Mouse (Mus musculus) cortical plate, adult 2 months (tissue): ENCODE data around the gene Klhl40.

ENCODE experiments used
- CTCF ChIP-seq: fragments of 200-500 bp; IDR thresholded peaks from 2 replicates; pipeline ENCODE4 v1.5.1; 2011; ENCODE audit warnings: mild to moderate bottlenecking, control low read depth, low read length; ENCODE audit not compliant: insufficient read depth; ENCODE audit errors: extremely low read depth
- POLR2A ChIP-seq: fragments of 200-500 bp; IDR thresholded peaks from 2 replicates; pipeline ENCODE4 v1.6.1; 2011; ENCODE audit warnings: mild to moderate bottlenecking, low read length, control low read depth; ENCODE audit not compliant: insufficient read depth; ENCODE audit errors: extremely low read depth

DNA sequence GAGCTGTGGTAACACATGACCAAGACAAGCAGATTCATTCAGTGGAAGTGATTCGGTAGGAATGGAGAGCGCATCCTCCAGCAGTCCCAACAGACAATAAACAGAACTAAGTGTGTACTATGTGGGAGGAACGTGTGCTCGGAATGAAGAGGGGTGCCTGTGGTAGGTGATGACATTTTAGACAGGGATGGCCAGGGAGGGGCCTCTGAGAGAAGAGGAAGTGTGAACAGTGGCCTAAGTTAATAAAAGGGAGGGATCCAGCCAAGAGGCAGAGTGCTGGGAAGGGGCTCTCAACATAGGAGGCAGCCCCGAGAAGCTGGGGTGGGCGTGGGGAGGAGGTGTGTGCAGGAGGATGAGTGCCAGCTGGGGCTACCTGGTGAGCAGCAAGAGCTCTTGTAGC lies 50.9 kb downstream of the Klhl40 start:
- TF ChIP-seq CTCF (no peak), POLR2A (no peak)
